Mouse (Mus musculus) CH12.LX (cell line): Measurements from ENCODE around the gene Tbc1d15. TPM values are rescaled to one million over a fixed set of nuclear protein-coding genes. Genes with fewer than 3 reads are reported as not detected.

Experiments
- DNase-seq: peaks from one replicate; pipeline ENCODE4 v3.0.0-alpha.2; 2013; ENCODE audit errors: extremely low read depth
- H3K27ac ChIP-seq: 2 replicates; pipeline ENCODE4 v1.5.1; 2012; ENCODE audit warnings: low read depth, mild to moderate bottlenecking, control low read depth, moderate library complexity; ENCODE audit not compliant: insufficient read depth
- H3K27me3 ChIP-seq: replicated peaks from 2 replicates; pipeline ENCODE3; 2012; ENCODE audit warnings: inconsistent platforms
- H3K36me3 ChIP-seq, 2 experiments: replicated peaks in 1 of 2; 2 replicates each; pipeline versions ENCODE3 to v1.6.1; 2012; ENCODE audit warnings: inconsistent platforms in 1 of 2, low read length in 1 of 2, mild to moderate bottlenecking in 1 of 2, mixed read lengths in 1 of 2, moderate library complexity in 1 of 2; ENCODE audit not compliant: control insufficient read depth in 1 of 2, insufficient read depth in 1 of 2
- H3K4me1 ChIP-seq, 2 experiments: 2 replicates each; pipeline ENCODE4 v1.6.1; 2012; ENCODE audit warnings: inconsistent platforms in 1 of 2, moderate library complexity in 1 of 2; ENCODE audit not compliant: insufficient read depth in 2 of 2, control insufficient read depth in 1 of 2
- H3K4me2 ChIP-seq: 2 replicates; pipeline ENCODE4 v1.6.1; 2012; ENCODE audit warnings: low read depth, mild to moderate bottlenecking, control low read depth; ENCODE audit not compliant: poor library complexity, insufficient read depth, severe bottlenecking
- H3K4me3 ChIP-seq, 3 experiments: fragments of 150-350 bp in 1 of 3; sonication (generic) in 1 of 3; replicated peaks in 1 of 3; 2 replicates each; pipeline versions ENCODE3 to v1.5.1; 2011 to 2012; ENCODE audit warnings: low read depth in 2 of 3, low read length in 2 of 3, mild to moderate bottlenecking in 2 of 3, moderate library complexity in 2 of 3, control low read depth in 1 of 3, improper control_type of control experiment in 1 of 3, inconsistent platforms in 1 of 3, mixed read lengths in 1 of 3; ENCODE audit not compliant: poor library complexity in 1 of 3
- H3K79me2 ChIP-seq: replicated peaks from 2 replicates; pipeline ENCODE4 v1.6.1; 2012; ENCODE audit warnings: mild to moderate bottlenecking, moderate library complexity; ENCODE audit not compliant: control insufficient read depth, poor library complexity, insufficient read depth, severe bottlenecking; ENCODE audit errors: extremely low read depth
- H3K9ac ChIP-seq: 2 replicates; pipeline ENCODE4 v1.6.1; 2012; ENCODE audit warnings: low read depth, mild to moderate bottlenecking, control low read depth, moderate library complexity; ENCODE audit not compliant: insufficient read depth
- H3K9me3 ChIP-seq: replicated peaks from 2 replicates; pipeline ENCODE3; 2012; ENCODE audit warnings: low read length, inconsistent platforms, mixed read lengths
- BHLHE40 ChIP-seq: IDR thresholded peaks from 2 replicates; pipeline ENCODE4 v1.6.1; 2011; ENCODE audit warnings: mild to moderate bottlenecking, low read depth, low read length, improper control_type of control experiment
- CHD1 ChIP-seq: IDR thresholded peaks from 2 replicates; pipeline ENCODE4 v1.6.1; 2012; ENCODE audit warnings: low read depth, low read length, improper control_type of control experiment, inconsistent platforms
- CTCF ChIP-seq, 2 experiments: IDR thresholded peaks in 1 of 2; conservative IDR thresholded peaks in 1 of 2; 2 replicates each; pipeline ENCODE4 v1.5.1; 2011 to 2012; ENCODE audit warnings: low read depth in 2 of 2, low read length in 2 of 2, improper control_type of control experiment in 1 of 2, inconsistent platforms in 1 of 2, mild to moderate bottlenecking in 1 of 2, moderate library complexity in 1 of 2
- ELF1 ChIP-seq: IDR thresholded peaks from 2 replicates; pipeline ENCODE4 v1.6.1; 2014; ENCODE audit warnings: low read depth, mild to moderate bottlenecking, inconsistent platforms, low read length, improper control_type of control experiment
- HCFC1 ChIP-seq: IDR thresholded peaks from 2 replicates; pipeline ENCODE4 v1.6.1; 2012; ENCODE audit warnings: low read depth, mild to moderate bottlenecking, inconsistent platforms, low read length, improper control_type of control experiment
- MAFK ChIP-seq: IDR thresholded peaks from 2 replicates; pipeline ENCODE4 v1.6.1; 2011; ENCODE audit warnings: low read length, improper control_type of control experiment; ENCODE audit not compliant: insufficient replicate concordance
- MAZ ChIP-seq: IDR thresholded peaks from 2 replicates; pipeline ENCODE4 v1.6.1; 2012; ENCODE audit warnings: low read depth, mild to moderate bottlenecking, inconsistent platforms, low read length, improper control_type of control experiment, moderate library complexity
- MXI1 ChIP-seq: IDR thresholded peaks from 2 replicates; pipeline ENCODE4 v1.6.1; 2011; ENCODE audit warnings: mild to moderate bottlenecking, low read depth, low read length, improper control_type of control experiment
- NRF1 ChIP-seq: IDR thresholded peaks from 2 replicates; pipeline ENCODE4 v1.6.1; 2014; ENCODE audit warnings: low read depth, mild to moderate bottlenecking, inconsistent platforms, low read length, improper control_type of control experiment, moderate library complexity
- PAX5 ChIP-seq: IDR thresholded peaks from 2 replicates; pipeline ENCODE4 v1.6.1; 2012; ENCODE audit warnings: low read length, inconsistent platforms, mixed read lengths
- POLR2A ChIP-seq: IDR thresholded peaks from 2 replicates; pipeline ENCODE4 v1.6.1; 2011; ENCODE audit warnings: low read depth, mild to moderate bottlenecking, improper control_type of control experiment, low read length
- POLR2AphosphoS2 ChIP-seq: IDR thresholded peaks from 2 replicates; pipeline ENCODE4 v1.6.1; 2011; ENCODE audit warnings: low read depth, low read length, improper control_type of control experiment
- RAD21 ChIP-seq: IDR thresholded peaks from 2 replicates; pipeline ENCODE4 v1.6.1; 2011; ENCODE audit warnings: low read depth, mild to moderate bottlenecking, low read length, improper control_type of control experiment, moderate library complexity
- RCOR1 ChIP-seq: conservative IDR thresholded peaks from 2 replicates; pipeline ENCODE4 v1.6.1; 2012; ENCODE audit warnings: low read depth, mild to moderate bottlenecking, inconsistent platforms, low read length, improper control_type of control experiment
- SMC3 ChIP-seq: IDR thresholded peaks from 2 replicates; pipeline ENCODE4 v1.6.1; 2011; ENCODE audit warnings: low read depth, low read length, improper control_type of control experiment
- TCF12 ChIP-seq: IDR thresholded peaks from 2 replicates; pipeline ENCODE4 v1.6.1; 2014; ENCODE audit warnings: low read depth, mild to moderate bottlenecking, inconsistent platforms, low read length, improper control_type of control experiment
- USF2 ChIP-seq: conservative IDR thresholded peaks from 2 replicates; pipeline ENCODE4 v1.6.1; 2011; ENCODE audit warnings: low read depth, low read length, improper control_type of control experiment
- ZC3H11A ChIP-seq: IDR thresholded peaks from 2 replicates; pipeline ENCODE4 v1.6.1; 2012; ENCODE audit warnings: low read depth, mild to moderate bottlenecking, inconsistent platforms, low read length, improper control_type of control experiment
- ZMIZ1 ChIP-seq: IDR thresholded peaks from 2 replicates; pipeline ENCODE4 v1.6.1; 2012; ENCODE audit warnings: low read depth, mild to moderate bottlenecking, inconsistent platforms, low read length, improper control_type of control experiment
- ZNF384 ChIP-seq: IDR thresholded peaks from 2 replicates; pipeline ENCODE4 v1.6.1; 2012; ENCODE audit warnings: low read depth, low read length, improper control_type of control experiment, inconsistent platforms
- dilution Hi-C: fragments of 300-500 bp; cut with MboI; formaldehyde crosslinking; loops from 2 replicates; pipeline ENCODE4 v1.14.3; 2020; ENCODE audit warnings: low sequenced_read_pairs; ENCODE audit not compliant: extremely low pct_unique_long_range_greater_than_20kb, extremely low pct_ligation_motif_present
- in situ Hi-C: fragments of 300-500 bp; cut with MboI; formaldehyde crosslinking; loops from 3 replicates; pipeline ENCODE4 v1.14.3; 2019; ENCODE audit warnings: low sequenced_read_pairs, low pct_ligation_motif_present, low pct_unique_long_range_greater_than_20kb, mixed read lengths
- polyA plus RNA-seq: library from polyadenylated mRNA; unstranded; fragments of >175 nt; gene quantifications from 2 replicates; pipeline ENCODE4 v1.2.1, GENCODE M21; 2012; ENCODE audit warnings: low read depth; ENCODE audit not compliant: insufficient read length
- total RNA-seq, 2 experiments: library from RNA; depleted of rRNA; stranded (reverse); fragments of 300-350 nt in 1 of 2; fragments of >200 nt in 1 of 2; gene quantifications; 2 replicates each; pipeline ENCODE4 v1.2.3; 2012 to 2014

Tbc1d15 gene
- total and polyA plus RNA-seq, 3 experiments: 13.4 to 59.5 (median 23.3) TPM

GRCm38 (mm10) chr10:115241082-115241595, 10.1 kb downstream of the Tbc1d15 start:
- H3K4me1 ChIP-seq: peaks cover 11 to 72% of the 10 kb centered on the region in 2 experiments; a peak in 3 of 4 replicates
- H3K4me3 ChIP-seq: no peak overlapping the region
- H3K79me2 ChIP-seq: peaks cover 46% of the 10 kb centered on the region
- H3K9ac ChIP-seq: no peak overlapping the region
- in situ Hi-C loops: no loop called here
- peaks cover 29 to 44% of the 10 kb centered on the region in 2 experiments for H3K36me3 ChIP-seq
- no peaks in the 10 kb centered on the region for H3K9me3 ChIP-seq
- peak; percentile 51 for TF ChIP-seq RAD21
- TF ChIP-seq CTCF (conservative IDR thresholded peaks at IDR 0.05 in 1 of 2, IDR thresholded peaks at IDR 0.05 in 1 of 2; ENCODE audit: low read depth in 2 of 2, low read length in 2 of 2): peak in 1 of 2 experiments; percentile 52; a peak in 2 of 4 replicates
- TF ChIP-seq SMC3: peak; percentile 15; the same call in 1 of the 2 replicates
- TF ChIP-seq POLR2A: no peak
- no peaks in the 10 kb centered on the region for H3K27me3 ChIP-seq
- no peak overlapping the region for H3K27ac ChIP-seq
- no peak overlapping the region for H3K4me2 ChIP-seq
- dilution Hi-C loops: no loop called here
- DNase-seq: no peak

DNA sequence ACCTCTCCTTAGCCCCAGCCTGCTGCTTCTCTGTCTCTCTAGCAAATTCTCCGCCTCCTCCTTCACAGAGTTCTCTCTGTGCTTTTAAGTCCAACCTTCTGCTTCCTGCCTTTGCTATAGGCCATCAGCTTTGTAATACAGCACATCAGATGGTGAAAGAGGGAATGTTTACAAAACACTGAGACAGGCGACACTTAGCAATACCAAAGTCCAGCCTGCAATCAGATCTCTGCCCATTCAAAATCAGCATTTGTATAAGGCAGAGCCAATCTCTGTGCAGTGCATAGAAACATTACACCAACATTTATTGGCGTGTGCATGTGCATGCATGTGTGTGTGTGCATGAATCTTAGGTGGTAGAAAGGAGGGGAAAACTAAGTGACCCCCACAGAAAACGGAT, 13.3 kb downstream of the Tbc1d15 start:
- dilution Hi-C loops: no loop called here
- Histone ChIP-seq H3K4me3 (no peak overlapping the region), H3K36me3 (peaks cover 37 to 64% of the 10 kb centered on the region in 2 experiments), H3K9ac (no peak overlapping the region), H3K27me3 (no peaks in the 10 kb centered on the region), H3K9me3 (no peaks in the 10 kb centered on the region), H3K27ac (no peak overlapping the region), H3K79me2 (peaks cover 19% of the 10 kb centered on the region), H3K4me1 (peaks cover 13 to 71% of the 10 kb centered on the region in 2 experiments), H3K4me2 (no peak overlapping the region)
- DNase-seq: no peak
- in situ Hi-C loops: no loop called here
- TF ChIP-seq MAZ (no peak), USF2 (no peak), NRF1 (no peak), ZC3H11A (no peak), ZNF384 (no peak), BHLHE40 (no peak), MXI1 (no peak), RCOR1 (no peak), CHD1 (no peak), POLR2AphosphoS2 (no peak), ELF1 (no peak), MAFK (no peak), PAX5 (no peak), HCFC1 (no peak), ZMIZ1 (no peak), TCF12 (no peak)
